Mouse (Mus musculus): Measurements from ENCODE around the gene Gnptg.

Gnptg gene

GRCm38 (mm10) chr17:25188150-25189031 is 51.5 kb downstream of the Gnptg start, which contains the start of gene Unkl:
Gene Unkl, plus strand, starts transcription at chr17:25188397.
- peak; percentile 70 to 87 for DNase-seq (ENCODE audit: low spot score in 2 of 2)

- DNase-seq (ENCODE audit: low spot score in 2 of 2) = no peak
Observed at GRCm38 (mm10) chr17:25187784-25188149, 52.2 kb downstream of the Gnptg start.

GRCm38 (mm10) chr17:25184961-25185360 is 55.0 kb downstream of the Gnptg start:
- DNase-seq (ENCODE audit: low spot score in 2 of 2) = no peak

GRCm38 (mm10) chr17:25184129-25184691 is 55.7 kb downstream of the Gnptg start, which contains the start of gene BC003965:
Gene BC003965, plus strand, starts transcription at chr17:25184554.
- DNase-seq (ENCODE audit: low spot score in 2 of 2) = peak; percentile 93 to 97
